Mouse (Mus musculus) limb, embryonic 14.5 days (tissue): ENCODE measurements around the gene Mast4. TPM values are rescaled to one million over a fixed set of nuclear protein-coding genes. Genes with fewer than 3 reads are reported as not detected.

Experiments
- ATAC-seq: fragments of 200-750 bp; cut with Nextera tagmentation; 2 replicates; pipeline ENCODE4 v1.8.0; 2017; ENCODE audit warnings: low read depth, moderate number of reproducible peaks, moderate TSS enrichment; ENCODE audit not compliant: low FRiP score
- DNase-seq: peaks from one replicate; pipeline ENCODE4 v3.0.0-alpha.2; 2015; ENCODE audit warnings: low spot score
- H3K27ac ChIP-seq: fragments of 300-500 bp; sonication (generic); replicated peaks from 2 replicates; pipeline ENCODE4 v1.5.1; 2014; ENCODE audit warnings: low read depth, mild to moderate bottlenecking, low read length, moderate library complexity, mixed read lengths
- H3K27me3 ChIP-seq: fragments of 300-500 bp; sonication (generic); 2 replicates; pipeline ENCODE4 v1.6.1; 2014; ENCODE audit warnings: low read length, mixed read lengths; ENCODE audit not compliant: control insufficient read depth, insufficient read depth
- H3K36me3 ChIP-seq: fragments of 300-500 bp; sonication (generic); 2 replicates; pipeline ENCODE4 v1.6.1; 2014; ENCODE audit warnings: mild to moderate bottlenecking, low read length, moderate library complexity, mixed read lengths; ENCODE audit not compliant: control insufficient read depth, insufficient read depth
- H3K4me1 ChIP-seq: fragments of 300-500 bp; sonication (generic); 2 replicates; pipeline ENCODE4 v1.6.1; 2014; ENCODE audit warnings: antibody characterized with exemption, low read length, mixed read lengths; ENCODE audit not compliant: control insufficient read depth, insufficient read depth
- H3K4me2 ChIP-seq: fragments of 300-500 bp; sonication (generic); replicated peaks from 2 replicates; pipeline ENCODE4 v1.6.1; 2014; ENCODE audit warnings: low read depth, mild to moderate bottlenecking, low read length, moderate library complexity; ENCODE audit not compliant: severe bottlenecking
- H3K4me3 ChIP-seq: fragments of 300-500 bp; sonication (generic); replicated peaks from 2 replicates; pipeline ENCODE4 v1.5.1; 2014; ENCODE audit warnings: low read length
- H3K9ac ChIP-seq: fragments of 300-500 bp; sonication (generic); 2 replicates; pipeline ENCODE4 v1.6.1; 2014; ENCODE audit warnings: mild to moderate bottlenecking, low read depth, low read length, moderate library complexity; ENCODE audit not compliant: severe bottlenecking
- H3K9me3 ChIP-seq: fragments of 300-500 bp; sonication (generic); 2 replicates; pipeline ENCODE4 v1.6.1; 2016; ENCODE audit warnings: low read length; ENCODE audit not compliant: control insufficient read depth
- POLR2A ChIP-seq: fragments of 200-500 bp; IDR thresholded peaks from 2 replicates; pipeline ENCODE4 v1.8.0; 2012; ENCODE audit warnings: inconsistent platforms, mild to moderate bottlenecking, moderate library complexity, borderline replicate concordance; ENCODE audit not compliant: insufficient read depth, insufficient read length; ENCODE audit errors: extremely low read depth
- WGBS: fragments of 180-500 bp; shearing (Covaris S2); extraction: QIAGEN DNeasy Blood & Tissue Kit; methylation state at CpG from one replicate; pipeline ENCODE4 v1.1.7; 2014; 5-methylcytosine and 5-hydroxymethylcytosine counted together
- polyA plus RNA-seq, 2 experiments: library from polyadenylated mRNA; depleted of rRNA in 1 of 2; stranded (reverse) in 1 of 2; unstranded in 1 of 2; fragments of >200 nt; fragmentation: Nextera tagmentation in 1 of 2; extraction: Ambion mirVana in 1 of 2; gene quantifications; 2 replicates each; pipeline versions ENCODE4 v1.2.1 to v1.2.3; 2012 to 2014

The Mast4 gene
- polyA plus RNA-seq, 2 experiments, result 12.5 to 25.2 TPM

GRCm38 (mm10) chr13:103241092-103241491 is 93.2 kb downstream of the Mast4 start:
- WGBS, result 85% methylated on average over 4 of the region's 4 CpGs
- H3K9ac ChIP-seq, result no peak overlapping the region
- TF ChIP-seq POLR2A, result no peak
- H3K27me3 ChIP-seq, result no peaks in the 10 kb centered on the region
- H3K4me1 ChIP-seq, result no peaks in the 10 kb centered on the region
- no peaks in the 10 kb centered on the region for H3K36me3 ChIP-seq
- no peak overlapping the region for H3K4me2 ChIP-seq
- H3K4me3 ChIP-seq, result no peak overlapping the region
- no peak for DNase-seq
- H3K9me3 ChIP-seq, result no peaks in the 10 kb centered on the region
- no peak for ATAC-seq
- H3K27ac ChIP-seq, result no peak overlapping the region

DNA sequence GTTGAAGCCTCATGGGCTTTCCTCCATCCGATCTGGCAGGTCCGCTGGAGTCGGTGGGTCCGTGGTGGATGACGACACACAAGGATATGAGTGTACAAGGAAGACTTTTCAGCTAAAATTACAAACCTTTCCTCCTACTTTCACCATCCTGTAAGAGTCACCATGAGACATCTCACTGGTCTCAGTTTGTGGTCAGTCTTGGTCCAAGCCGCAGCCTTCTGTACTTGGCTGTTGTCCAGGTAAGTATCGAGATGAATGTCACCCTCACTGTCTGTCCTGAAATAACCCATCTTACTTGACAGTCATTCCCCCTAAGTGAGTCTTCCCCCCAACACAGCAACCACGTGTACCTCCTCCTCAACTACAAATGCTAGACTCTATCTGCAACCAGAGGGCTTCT is 94.6 kb downstream of the Mast4 start:
- H3K9me3 ChIP-seq, result no peaks in the 10 kb centered on the region
- DNase-seq, result no peak
- 91% methylated on average over 8 of the region's 8 CpGs for WGBS

DNA sequence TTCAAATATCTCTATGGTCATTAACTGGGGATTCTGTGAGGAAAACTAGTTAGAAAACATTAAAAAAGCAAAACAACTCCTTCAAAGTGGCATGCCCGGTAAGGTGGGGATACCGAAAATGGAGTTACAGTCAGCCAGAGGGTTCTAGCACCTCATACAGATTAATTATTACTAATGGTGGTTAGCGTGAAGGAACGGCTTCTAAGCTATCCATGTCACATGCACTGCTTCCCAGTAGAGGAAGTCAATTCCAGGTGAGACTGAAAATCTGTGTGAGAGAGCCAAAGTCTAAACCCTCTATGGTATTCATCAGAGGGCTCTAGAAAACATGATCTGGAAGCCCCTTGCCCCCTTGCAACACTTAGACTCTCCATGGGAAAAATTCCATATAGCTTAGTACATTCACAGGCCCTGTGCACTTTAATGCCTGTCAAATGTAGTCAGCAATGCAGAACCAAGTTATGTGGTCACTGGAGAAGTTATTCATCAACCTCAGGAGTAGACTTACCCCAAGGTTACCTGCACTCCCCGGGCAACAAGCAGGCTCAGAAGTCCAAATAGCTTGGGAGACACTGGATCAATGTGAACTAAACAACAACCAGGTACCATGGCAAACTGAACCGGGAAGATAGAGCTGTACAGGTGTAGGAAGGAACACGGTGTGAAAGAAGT is 96.1 kb downstream of the Mast4 start:
- Histone ChIP-seq H3K4me3 (no peak overlapping the region), H3K4me2 (no peak overlapping the region), H3K4me1 (no peaks in the 10 kb centered on the region), H3K27me3 (no peaks in the 10 kb centered on the region), H3K9ac (no peak overlapping the region), H3K27ac (no peak overlapping the region), H3K9me3 (no peaks in the 10 kb centered on the region), H3K36me3 (no peaks in the 10 kb centered on the region)
- TF ChIP-seq POLR2A, result no peak
- ATAC-seq, result no peak
- DNase-seq, result no peak
- WGBS, result 92% methylated on average over 7 of the region's 7 CpGs

More for the DNA sequence above, 94.6 kb downstream of the Mast4 start:
- Histone ChIP-seq H3K27ac (no peak overlapping the region), H3K4me2 (no peak overlapping the region), H3K4me3 (no peak overlapping the region), H3K36me3 (no peaks in the 10 kb centered on the region), H3K4me1 (no peaks in the 10 kb centered on the region), H3K9ac (no peak overlapping the region), H3K27me3 (no peaks in the 10 kb centered on the region)
- TF ChIP-seq POLR2A, result no peak
- ATAC-seq, result no peak

- 95% methylated on average over 7 of the region's 7 CpGs for WGBS
- Histone ChIP-seq H3K4me3 (no peak overlapping the region), H3K27ac (no peak overlapping the region), H3K27me3 (no peaks in the 10 kb centered on the region), H3K9ac (no peak overlapping the region), H3K36me3 (no peaks in the 10 kb centered on the region), H3K9me3 (no peaks in the 10 kb centered on the region), H3K4me2 (no peak overlapping the region), H3K4me1 (no peaks in the 10 kb centered on the region)
- TF ChIP-seq POLR2A, result no peak
- no peak for ATAC-seq
- no peak for DNase-seq
These were observed 102.1 kb downstream of the Mast4 start for GRCm38 (mm10) chr13:103232171-103232570.

GRCm38 (mm10) chr13:103229069-103229468 is 105.2 kb downstream of the Mast4 start:
- WGBS, result 85% methylated on average over 4 of the region's 4 CpGs
- Histone ChIP-seq H3K9ac (no peak overlapping the region), H3K36me3 (no peaks in the 10 kb centered on the region), H3K4me1 (peaks cover 15% of the 10 kb centered on the region), H3K27ac (no peak overlapping the region), H3K4me2 (no peak overlapping the region), H3K4me3 (no peak overlapping the region), H3K9me3 (no peaks in the 10 kb centered on the region), H3K27me3 (no peaks in the 10 kb centered on the region)
- no peak for TF ChIP-seq POLR2A
- no peak for DNase-seq
- ATAC-seq, result no peak
